Mouse (Mus musculus): ENCODE results near the gene Gm960. TPM values are rescaled to one million over a fixed set of nuclear protein-coding genes. Genes with fewer than 3 reads are reported as not detected.

Gene Gm960
- not detected in 2 replicates for total RNA-seq (2017)

DNA sequence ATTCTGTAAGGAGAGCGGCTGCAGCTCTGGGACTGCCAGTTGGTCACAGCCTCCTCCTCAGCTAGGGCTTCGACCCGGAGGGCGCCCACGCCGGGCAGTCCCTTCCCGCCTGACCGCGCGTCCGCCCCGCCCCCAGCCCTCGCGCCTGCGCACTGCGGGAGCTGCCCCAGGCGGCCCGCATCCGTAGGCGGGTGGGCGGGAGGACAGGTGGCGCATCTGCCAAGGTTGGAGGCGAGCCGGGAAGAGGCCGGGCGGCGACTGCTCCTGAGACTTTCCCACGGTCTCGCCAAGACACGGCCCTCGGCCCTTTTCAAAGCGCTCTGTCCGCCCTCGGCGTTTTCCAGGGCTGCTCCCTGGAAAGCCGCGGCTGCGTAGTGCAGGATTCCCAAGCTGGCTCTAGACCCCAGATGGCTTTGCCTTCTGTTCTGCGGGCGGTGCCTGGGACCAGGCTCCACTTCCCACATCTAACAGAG, at the start of gene Gm960:
Gene Gm960, minus strand, starts transcription at position 464 of the 473 bp plus-strand sequence.
- no peak for ATAC-seq (ENCODE audit: extremely low read depth, insufficient number of reproducible peaks, low FRiP score, poor library complexity, severe bottlenecking)

DNA sequence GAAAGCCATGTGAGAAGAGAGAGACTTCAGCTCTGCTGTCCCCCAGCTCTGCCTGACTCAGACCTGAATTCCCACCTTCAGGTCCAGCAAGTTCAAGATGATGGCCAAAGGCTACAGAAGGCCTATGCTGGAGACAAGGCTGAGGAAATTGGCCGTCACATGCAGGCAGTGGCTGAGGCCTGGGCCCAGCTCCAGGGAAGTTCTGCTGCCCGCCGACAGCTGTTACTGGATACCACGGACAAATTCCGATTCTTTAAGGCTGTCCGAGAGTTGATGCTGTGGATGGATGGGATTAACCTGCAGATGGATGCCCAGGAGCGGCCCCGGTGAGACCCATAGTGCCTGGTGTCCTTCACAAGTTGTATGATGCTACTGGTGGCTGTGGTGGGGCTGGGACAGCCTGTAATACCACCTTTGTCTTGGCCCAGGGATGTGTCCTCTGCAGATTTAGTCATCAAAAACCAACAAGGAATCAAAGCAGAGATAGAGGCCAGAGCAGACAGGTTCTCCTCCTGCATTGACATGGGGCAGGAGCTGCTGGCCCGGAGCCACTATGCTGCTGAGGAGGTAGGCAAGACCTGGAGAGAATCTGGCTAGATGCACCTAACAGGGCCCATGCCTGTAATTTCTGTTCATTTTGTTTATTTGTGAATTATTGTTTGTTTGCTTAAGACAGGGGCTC, 49.3 kb upstream of the Gm960 start:
- no peak for ATAC-seq (ENCODE audit: extremely low read depth, insufficient number of reproducible peaks, low FRiP score, poor library complexity, severe bottlenecking)

DNA sequence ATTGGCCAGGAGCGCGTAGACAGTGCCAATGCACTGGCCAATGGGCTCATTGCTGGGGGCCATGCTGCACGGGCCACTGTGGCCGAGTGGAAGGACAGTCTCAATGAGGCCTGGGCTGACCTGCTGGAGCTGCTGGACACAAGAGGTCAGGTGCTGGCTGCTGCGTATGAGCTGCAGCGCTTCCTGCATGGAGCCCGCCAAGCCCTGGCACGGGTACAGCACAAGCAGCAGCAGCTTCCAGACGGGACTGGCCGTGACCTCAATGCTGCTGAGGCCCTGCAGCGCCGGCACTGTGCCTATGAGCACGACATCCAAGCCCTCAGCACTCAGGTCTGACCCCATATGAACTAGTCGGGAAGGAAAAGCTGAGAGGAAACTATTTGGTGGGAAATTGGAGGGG, 48.1 kb upstream of the Gm960 start:
- no peak for ATAC-seq (ENCODE audit: extremely low read depth, insufficient number of reproducible peaks, low FRiP score, poor library complexity, severe bottlenecking)

DNA sequence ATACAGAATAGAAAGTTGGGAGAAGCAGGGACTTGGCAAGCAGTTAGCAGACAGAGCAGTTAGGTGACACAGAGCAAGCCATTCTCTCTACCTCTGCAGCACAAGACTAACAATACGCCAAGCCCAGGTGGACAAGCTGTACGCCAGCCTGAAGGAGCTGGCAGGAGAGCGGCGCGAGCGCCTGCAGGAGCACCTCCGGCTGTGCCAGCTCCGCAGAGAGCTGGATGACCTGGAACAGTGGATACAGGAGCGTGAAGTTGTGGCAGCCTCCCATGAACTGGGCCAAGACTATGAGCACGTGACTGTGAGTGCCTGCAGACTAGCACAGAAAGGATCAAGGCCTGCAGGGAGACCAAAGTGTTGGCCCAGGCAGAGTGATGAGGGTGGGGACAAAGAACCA, 47.2 kb upstream of the Gm960 start:
- no peak for ATAC-seq (ENCODE audit: extremely low read depth, insufficient number of reproducible peaks, low FRiP score, poor library complexity, severe bottlenecking)

DNA sequence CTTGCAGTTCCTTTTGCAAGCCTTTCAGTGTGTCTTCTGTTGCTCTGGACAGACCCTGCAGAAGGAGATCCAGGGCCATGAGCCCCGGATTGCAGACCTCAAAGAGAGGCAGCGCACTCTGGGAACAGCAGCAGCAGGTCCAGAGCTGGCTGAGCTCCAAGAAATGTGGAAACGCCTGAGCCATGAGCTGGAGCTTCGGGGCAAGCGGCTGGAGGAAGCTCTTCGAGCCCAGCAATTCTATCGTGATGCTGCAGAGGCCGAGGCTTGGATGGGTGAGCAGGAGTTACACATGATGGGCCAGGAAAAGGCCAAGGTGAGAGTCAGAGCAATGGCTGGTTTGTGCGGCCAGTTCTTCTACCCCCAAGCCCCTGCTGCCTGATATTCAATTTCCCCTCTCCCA, 46.6 kb upstream of the Gm960 start:
- no peak for ATAC-seq (ENCODE audit: extremely low read depth, insufficient number of reproducible peaks, low FRiP score, poor library complexity, severe bottlenecking)

DNA sequence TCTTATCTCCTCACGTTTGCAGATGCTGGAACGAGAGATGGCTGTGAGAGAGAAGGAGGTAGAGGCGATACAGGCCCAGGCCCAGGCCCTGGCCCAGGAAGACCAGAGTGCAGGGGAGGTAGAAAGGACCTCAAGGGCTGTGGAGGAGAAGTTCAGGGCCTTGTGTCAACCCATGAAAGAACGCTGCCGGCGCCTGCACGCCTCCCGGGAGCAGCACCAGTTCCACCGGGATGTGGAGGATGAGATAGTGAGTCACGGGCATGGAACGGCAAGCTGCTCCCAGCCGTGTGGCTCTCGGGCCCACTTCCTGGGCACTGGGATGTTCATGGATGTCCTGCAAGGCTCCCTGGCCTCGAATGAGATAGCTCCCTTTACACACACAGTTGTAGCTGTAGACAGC, 45.6 kb upstream of the Gm960 start:
- no peak for ATAC-seq (ENCODE audit: extremely low read depth, insufficient number of reproducible peaks, low FRiP score, poor library complexity, severe bottlenecking)

DNA sequence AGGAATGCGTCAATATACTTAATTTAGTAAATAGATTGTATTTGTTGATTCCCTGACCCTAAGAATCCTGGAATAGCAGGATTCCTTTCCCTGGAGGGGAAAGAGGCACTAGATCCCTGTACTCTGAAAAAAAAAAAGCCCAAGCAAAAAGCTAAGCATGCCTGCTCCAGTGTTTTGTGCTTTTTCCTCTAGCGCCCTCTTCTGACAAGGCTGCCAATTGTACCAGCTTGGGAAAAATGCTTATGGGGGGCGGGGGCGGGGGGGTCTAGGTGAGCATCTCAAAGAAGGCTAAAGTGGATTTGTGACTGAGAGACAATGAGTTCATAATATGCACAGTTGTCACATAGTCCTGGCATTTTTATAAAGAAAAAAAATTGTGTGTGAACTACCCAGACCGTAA, 45.1 kb upstream of the Gm960 start:
- ATAC-seq (ENCODE audit: extremely low read depth, insufficient number of reproducible peaks, low FRiP score, poor library complexity, severe bottlenecking) = no peak

DNA sequence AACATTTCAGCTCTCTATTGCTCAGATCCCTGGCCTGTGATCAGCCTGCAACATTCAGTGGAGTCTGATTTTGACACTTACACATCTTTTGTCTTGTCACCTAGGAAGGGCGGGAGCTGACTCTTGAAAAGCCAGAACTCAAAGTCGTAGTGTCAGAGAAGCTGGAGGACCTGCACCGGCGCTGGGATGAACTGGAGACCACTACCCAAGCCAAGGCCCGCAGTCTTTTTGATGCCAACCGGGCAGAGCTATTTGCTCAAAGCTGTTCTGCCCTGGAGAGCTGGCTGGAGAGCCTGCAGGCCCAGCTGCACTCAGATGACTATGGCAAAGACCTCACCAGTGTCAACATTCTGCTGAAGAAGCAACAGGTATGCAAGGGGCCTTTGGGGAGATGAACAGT, 43.8 kb upstream of the Gm960 start:
- ATAC-seq (ENCODE audit: extremely low read depth, insufficient number of reproducible peaks, low FRiP score, poor library complexity, severe bottlenecking) = no peak

DNA sequence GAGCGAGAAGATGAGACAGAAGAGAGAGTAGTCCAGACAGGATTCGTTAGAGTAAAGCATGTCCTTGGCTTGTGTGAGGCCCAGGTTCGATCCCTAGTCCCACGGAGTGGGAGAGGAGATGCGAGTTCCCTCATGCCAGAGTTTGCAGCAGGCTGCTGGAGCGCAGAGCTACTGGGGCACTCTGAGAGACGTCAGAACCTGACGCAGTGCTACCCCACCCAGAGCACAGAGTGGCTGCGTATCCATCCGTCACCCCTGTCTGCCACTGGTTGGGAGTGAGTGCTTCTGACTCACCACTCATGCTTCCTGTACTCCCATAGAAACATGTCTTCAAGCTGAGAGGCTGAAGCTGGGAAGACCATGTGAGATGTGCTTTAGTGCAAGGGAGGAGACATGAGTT, 43.0 kb upstream of the Gm960 start:
- ATAC-seq (ENCODE audit: extremely low read depth, insufficient number of reproducible peaks, low FRiP score, poor library complexity, severe bottlenecking) = no peak

DNA sequence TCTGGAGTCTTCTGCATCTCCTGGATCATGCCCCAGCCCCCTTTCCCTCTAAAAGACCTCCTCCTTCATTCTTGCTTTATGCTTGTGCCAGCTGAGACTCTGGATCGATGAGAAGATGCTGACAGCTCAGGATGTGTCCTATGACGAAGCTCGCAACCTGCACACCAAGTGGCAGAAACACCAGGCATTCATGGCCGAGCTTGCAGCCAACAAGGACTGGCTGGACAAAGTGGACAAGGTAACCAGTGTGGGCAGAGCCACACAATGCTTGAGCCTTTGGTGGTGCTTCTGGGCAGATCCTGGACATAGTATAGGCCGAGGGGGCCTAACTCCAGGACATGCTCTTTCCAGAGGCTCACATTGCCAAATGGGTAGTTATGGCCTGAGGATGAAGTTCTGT, 41.3 kb upstream of the Gm960 start:
- no peak for ATAC-seq (ENCODE audit: extremely low read depth, insufficient number of reproducible peaks, low FRiP score, poor library complexity, severe bottlenecking)

DNA sequence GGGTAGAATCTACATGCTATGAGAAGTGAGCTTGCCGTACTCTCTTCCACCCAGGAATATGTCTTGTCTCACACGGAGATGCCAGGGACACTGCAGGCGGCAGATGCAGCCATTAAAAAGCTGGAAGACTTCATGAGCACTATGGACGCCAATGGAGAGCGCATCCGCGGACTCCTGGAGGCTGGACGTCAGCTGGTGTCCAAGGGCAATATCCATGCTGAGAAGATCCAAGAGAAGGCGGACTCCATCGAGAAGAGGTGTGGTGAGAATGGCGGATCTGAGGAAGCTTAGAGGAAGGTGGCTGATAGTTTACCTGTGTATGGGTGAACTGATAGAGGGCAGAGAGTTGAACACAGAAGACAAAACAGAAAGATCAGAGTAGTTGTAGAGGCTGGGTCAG, 40.6 kb upstream of the Gm960 start:
- ATAC-seq (ENCODE audit: extremely low read depth, insufficient number of reproducible peaks, low FRiP score, poor library complexity, severe bottlenecking) = no peak

DNA sequence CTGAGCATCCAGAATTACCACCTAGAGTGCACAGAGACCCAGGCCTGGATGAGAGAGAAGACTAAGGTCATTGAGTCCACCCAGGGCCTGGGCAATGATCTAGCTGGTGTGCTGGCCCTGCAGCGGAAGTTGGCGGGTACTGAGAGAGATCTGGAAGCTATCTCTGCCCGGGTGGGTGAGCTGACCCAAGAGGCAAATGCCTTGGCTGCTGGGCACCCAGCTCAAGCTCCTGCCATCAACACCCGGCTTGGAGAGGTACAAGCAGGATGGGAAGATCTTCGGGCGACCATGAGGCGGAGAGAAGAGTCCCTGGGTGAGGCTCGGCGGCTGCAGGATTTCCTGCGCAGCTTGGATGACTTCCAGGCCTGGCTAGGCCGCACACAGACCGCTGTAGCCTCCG, 39.4 kb upstream of the Gm960 start:
- no peak for ATAC-seq (ENCODE audit: extremely low read depth, insufficient number of reproducible peaks, low FRiP score, poor library complexity, severe bottlenecking)

DNA sequence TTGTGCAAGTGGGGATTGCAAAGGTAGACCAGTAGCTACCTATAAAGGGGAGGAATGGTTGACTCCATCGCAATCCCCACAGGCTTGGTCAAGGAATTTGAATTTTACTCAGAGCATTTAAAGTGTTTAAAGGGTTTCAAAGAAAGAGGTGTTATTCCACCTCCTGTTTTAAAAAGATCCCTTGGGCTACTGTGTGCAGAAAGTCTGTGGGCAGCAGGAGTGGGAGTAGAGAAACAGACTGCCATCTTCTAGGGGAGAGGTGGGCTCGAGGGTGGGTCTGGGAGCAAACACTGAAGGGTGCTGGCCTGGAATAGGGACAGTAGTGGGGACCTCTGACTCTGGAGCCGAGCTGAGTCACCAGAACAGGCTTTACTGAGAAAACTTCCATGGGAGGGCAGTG, 34.6 kb upstream of the Gm960 start:
- no peak for ATAC-seq (ENCODE audit: extremely low read depth, insufficient number of reproducible peaks, low FRiP score, poor library complexity, severe bottlenecking)

DNA sequence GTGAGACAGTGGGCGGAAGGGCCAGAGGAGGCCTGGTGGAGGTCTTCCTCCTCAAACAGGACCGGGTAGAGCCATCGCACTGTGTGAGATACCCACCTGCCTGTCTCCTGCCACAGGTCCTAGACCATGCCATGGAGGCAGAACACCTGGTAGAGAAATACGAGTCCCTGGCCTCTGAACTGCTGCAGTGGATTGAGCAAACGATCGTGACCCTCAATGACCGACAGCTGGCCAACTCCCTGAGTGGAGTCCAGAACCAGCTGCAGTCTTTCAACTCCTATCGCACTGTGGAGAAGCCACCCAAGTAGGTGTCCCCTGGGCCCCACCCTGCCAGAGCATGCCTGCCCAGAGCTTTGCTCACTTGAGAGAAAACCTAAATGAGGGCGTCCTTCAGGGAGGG, 30.7 kb upstream of the Gm960 start:
- no peak for ATAC-seq (ENCODE audit: extremely low read depth, insufficient number of reproducible peaks, low FRiP score, poor library complexity, severe bottlenecking)

DNA sequence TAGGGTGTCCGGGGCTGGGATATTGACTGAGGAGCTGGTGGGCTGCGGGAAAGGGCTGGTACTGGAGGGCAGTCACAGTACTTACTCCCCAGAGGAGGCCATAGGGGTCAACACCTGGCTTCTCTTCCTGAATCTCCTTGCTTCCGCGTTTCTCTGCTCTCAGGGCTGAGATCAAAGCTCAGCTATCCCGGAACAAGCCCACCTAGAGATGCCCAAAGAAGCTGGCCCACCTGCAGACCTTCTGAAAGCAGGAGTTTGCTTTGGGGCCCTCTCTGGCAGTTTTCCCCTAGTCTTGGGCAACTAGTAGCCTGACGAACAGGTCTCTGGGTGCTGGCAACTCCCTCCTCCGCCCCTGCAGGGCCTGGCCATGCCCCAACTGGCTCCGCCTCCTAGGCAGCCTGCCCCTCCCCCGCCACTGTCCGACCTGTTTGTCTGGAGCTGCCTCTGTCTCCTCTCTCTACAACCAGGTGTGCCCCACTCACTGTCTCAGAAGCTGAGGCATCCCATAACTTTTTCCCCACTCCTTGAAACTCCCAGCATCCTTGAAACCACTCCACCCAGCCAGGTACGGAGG, 22.3 kb upstream of the Gm960 start:
- ATAC-seq (ENCODE audit: extremely low read depth, insufficient number of reproducible peaks, low FRiP score, poor library complexity, severe bottlenecking) = no peak

DNA sequence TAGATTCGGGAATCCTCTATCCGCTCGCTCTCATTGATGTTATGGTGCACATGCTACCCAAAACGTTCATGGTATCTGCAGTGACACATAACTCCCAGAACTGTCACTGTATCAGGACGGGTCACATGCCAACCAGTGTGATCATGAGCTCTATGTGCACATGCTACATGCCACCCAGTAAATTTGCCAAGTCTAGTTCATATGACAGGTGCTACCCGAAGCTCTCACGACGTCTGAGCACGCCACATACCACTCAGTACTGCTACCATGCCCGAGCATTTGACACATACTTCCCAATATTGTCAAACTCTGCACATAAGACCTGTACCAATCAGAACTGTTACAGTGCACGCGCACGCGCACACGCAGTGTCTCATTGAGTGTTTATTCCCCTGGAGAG, 21.6 kb upstream of the Gm960 start:
- ATAC-seq (ENCODE audit: extremely low read depth, insufficient number of reproducible peaks, low FRiP score, poor library complexity, severe bottlenecking) = no peak

DNA sequence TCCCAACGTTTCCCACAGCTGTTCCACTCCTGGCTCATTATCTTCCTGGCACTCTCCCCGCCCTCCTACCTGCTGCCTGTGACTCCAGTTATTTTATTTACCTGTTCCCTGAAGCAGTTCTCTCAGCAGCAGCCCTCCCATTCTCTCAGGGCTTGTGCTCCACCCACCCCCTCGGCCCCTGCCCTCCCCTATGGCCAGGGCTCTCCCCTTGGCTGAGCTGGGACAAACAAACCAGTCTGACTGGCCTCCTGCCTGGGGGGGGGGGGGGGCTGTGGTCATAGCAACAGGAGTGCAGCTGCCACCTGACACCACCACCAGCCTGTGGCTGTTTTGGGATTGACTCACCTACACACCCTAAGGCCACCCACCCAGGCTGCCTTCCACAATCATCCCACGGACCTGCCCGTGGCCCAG, 20.9 kb upstream of the Gm960 start:
- ATAC-seq (ENCODE audit: extremely low read depth, insufficient number of reproducible peaks, low FRiP score, poor library complexity, severe bottlenecking) = no peak

DNA sequence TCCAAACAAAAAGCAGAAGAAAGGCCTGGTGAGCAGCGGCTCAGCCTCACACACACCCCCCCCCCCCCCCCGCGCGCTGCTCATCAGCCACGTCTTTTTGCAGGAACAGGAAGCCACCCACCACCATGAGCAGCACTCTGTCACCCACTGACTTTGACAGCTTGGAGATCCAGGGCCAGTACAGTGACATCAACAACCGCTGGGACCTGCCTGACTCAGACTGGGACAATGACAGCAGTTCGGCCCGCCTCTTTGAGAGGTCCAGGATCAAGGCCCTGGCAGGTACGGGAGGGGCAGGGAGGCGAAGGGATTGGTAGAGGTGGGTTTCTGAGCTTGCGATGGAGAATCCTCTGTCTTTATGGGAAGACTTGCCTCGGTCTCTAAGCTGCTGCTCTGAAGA, 20.2 kb upstream of the Gm960 start:
- ATAC-seq (ENCODE audit: extremely low read depth, insufficient number of reproducible peaks, low FRiP score, poor library complexity, severe bottlenecking) = no peak

DNA sequence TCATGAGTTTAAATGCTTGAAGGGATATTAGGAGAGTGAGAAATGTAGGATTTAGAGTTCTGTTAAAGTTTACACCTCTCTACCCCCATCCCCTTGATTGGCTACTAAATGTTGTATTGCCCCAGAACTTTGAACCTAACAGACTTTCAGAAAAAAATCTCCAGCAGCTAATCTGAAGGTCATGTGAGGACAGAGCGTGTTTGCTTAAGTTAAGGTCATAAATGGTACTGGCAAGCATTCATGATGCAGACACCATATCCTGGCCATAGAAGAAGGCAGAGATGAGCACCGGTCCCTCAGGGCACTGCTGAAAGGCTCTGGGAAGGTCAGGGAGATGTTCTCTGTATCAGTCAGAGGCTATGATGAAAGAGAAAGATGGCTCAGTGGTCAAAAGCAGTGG, 18.8 kb upstream of the Gm960 start:
- no peak for ATAC-seq (ENCODE audit: extremely low read depth, insufficient number of reproducible peaks, low FRiP score, poor library complexity, severe bottlenecking)

DNA sequence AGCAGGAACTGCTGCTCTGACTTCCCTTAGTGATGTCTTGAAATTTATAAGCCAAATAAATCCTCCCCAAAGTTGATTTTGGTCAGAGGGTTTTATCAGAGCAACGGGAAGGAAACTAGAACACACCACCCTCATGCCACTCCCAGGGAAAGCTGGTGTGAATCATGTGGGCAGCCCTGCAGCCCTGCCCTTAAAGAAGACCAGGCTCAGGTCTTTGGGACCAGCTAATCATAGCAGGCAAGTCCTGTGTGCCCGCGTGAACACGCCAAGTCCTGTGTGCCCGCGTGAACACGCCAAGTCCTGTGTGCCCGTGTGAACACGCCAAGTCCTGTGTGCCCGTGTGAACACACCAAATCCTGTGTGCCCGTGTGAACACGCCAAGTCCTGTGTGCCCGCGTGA, 18.3 kb upstream of the Gm960 start:
- ATAC-seq (ENCODE audit: extremely low read depth, insufficient number of reproducible peaks, low FRiP score, poor library complexity, severe bottlenecking) = no peak

DNA sequence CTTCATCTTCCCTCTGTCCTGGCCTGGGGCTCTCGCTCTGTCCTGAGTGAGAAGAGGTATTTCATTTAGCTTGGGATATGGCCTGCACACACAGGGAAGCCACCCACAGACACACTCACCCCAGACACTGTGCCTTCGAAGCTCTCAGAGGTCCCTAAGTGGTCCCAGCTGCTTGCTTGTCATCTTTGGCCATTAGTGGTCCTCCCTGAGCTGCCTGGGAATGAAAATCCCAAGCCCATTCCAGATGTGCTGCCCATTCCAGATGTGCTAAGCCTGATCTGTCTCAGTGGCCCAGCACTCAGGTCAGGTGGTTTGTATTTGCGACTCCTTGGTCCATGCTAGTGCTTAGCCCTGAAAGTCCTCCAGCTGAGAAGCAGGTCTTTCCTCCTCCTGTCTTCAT, 15.4 kb upstream of the Gm960 start:
- ATAC-seq (ENCODE audit: extremely low read depth, insufficient number of reproducible peaks, low FRiP score, poor library complexity, severe bottlenecking) = no peak

Measured in neutrophil, adult 5-6 weeks (primary cell).